Mouse (Mus musculus) ES-Bruce4 (cell line): ENCODE measurements around the gene Slc37a4. TPM values are rescaled to one million over a fixed set of nuclear protein-coding genes. Genes with fewer than 3 reads are reported as not detected.

ENCODE experiments used
- H3K27ac ChIP-seq: 2 replicates; pipeline ENCODE4 v1.5.1; 2012; ENCODE audit warnings: low read length, inconsistent platforms; ENCODE audit not compliant: insufficient read depth
- H3K27me3 ChIP-seq: 2 replicates; pipeline ENCODE4 v1.6.1; 2012; ENCODE audit warnings: mild to moderate bottlenecking, low read length, inconsistent platforms; ENCODE audit not compliant: control insufficient read depth, poor library complexity, insufficient read depth, severe bottlenecking
- H3K36me3 ChIP-seq: 2 replicates; pipeline ENCODE4 v1.6.1; 2012; ENCODE audit warnings: inconsistent platforms, mild to moderate bottlenecking, low read length, moderate library complexity; ENCODE audit not compliant: control insufficient read depth, poor library complexity, insufficient read depth, severe bottlenecking
- H3K4me1 ChIP-seq: one replicate; pipeline ENCODE4 v1.8.1; 2011; ENCODE audit warnings: low read length; ENCODE audit not compliant: control insufficient read depth, insufficient read depth
- H3K4me3 ChIP-seq: 2 replicates; pipeline ENCODE4 v1.5.1; 2011; ENCODE audit warnings: low read depth, mild to moderate bottlenecking, low read length
- H3K9ac ChIP-seq: 2 replicates; pipeline ENCODE4 v1.6.1; 2012; ENCODE audit warnings: low read depth, mild to moderate bottlenecking, inconsistent platforms; ENCODE audit not compliant: poor library complexity, severe bottlenecking
- H3K9me3 ChIP-seq: replicated peaks from 2 replicates; pipeline ENCODE4 v1.6.1; 2012; ENCODE audit warnings: mild to moderate bottlenecking, low read length, inconsistent platforms; ENCODE audit not compliant: control insufficient read depth, poor library complexity, insufficient read depth, severe bottlenecking
- CTCF ChIP-seq: IDR thresholded peaks from one replicate; pipeline ENCODE4 v1.8.1; 2011; ENCODE audit warnings: low read depth, low read length
- EP300 ChIP-seq: IDR thresholded peaks from 2 replicates; pipeline ENCODE4 v1.6.1; 2011; ENCODE audit warnings: low read depth, low read length; ENCODE audit not compliant: insufficient read depth
- POLR2A ChIP-seq: IDR thresholded peaks from one replicate; pipeline ENCODE4 v1.8.1; 2011; ENCODE audit warnings: low read length; ENCODE audit not compliant: insufficient read depth
- polyA plus RNA-seq: library from polyadenylated mRNA; stranded (reverse); fragments of >200 nt; gene quantifications from 2 replicates; pipeline ENCODE4 v1.2.4, GENCODE M21; 2011; ENCODE audit warnings: low read depth; ENCODE audit not compliant: missing spikeins, insufficient read depth, insufficient read length

The Slc37a4 gene
- polyA plus RNA-seq = 7.7 and 8.1 TPM in 2 replicates

DNA sequence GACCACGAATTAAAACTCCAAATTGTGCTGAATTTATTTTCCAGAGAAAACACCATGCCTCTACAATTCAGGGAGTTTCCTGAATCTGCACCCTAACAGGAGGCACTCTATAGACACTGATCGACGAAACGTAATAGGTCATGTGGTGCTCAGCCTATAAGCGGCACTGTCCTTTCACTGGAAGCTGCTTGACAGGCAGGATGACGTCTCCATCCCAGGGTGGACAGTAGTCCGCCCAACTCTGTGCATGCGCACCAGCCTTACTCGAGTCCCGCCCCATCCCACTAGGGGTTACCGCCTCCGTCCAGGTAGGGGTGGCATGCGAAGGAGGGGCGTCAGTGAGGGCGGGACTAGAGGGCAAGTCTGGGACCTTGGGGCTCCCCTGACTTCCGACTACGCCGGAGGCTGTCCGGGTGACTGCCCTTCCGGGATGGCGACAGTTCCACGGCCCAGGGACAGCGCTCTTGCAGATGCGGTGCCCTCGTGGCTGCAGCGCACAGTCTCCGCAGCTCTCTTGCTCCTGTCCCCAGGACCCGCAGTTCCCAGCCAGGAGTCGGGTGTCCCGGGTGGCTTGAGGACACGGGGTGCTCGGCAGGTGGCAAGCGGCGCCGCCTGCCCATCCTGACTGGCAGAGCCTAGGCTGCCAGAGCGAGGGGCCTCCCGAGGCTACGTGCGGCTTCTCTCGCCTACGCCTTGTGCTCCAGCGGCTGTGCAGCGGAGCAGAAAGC, at the start of gene Slc37a4:
Gene Slc37a4 (plus strand): TSS at position 169 of the 728 bp plus-strand sequence.
- Histone ChIP-seq H3K27me3 (no peaks in the 10 kb centered on the region), H3K27ac (no peak within 1 kb of the TSS), H3K4me3 (peak within 1 kb of the TSS; percentile 85), H3K9ac (peak within 1 kb of the TSS; percentile 56), H3K9me3 (no peaks in the 10 kb centered on the region), H3K36me3 (no peaks in the 10 kb centered on the region), H3K4me1 (no peaks in the 10 kb centered on the region)
- TF ChIP-seq POLR2A (no peak), CTCF (no peak), EP300 (0 out of 2 replicates have a peak, but pooled peaks have one; percentile 25)

DNA sequence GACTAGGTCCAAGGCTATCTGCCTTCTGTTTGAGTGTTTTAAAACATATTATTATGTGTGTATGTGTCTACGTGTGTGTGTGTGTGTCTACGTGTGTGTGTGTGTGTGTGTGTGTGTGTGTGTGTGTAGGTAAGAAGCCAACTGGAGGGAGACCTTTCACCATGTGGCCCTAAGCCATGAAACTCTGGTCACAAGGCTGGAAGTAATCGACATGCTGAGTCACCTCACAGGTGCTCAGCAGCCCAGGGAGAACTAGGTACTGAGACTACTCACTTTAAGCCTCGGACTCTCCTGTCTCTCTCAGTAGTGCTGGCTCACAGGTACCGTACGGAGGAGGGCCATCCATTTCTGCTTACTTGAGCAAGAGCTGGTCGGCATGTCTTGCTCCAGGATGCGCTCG, 49.5 kb upstream of the Slc37a4 start:
- Histone ChIP-seq H3K36me3 (peaks cover 10% of the 10 kb centered on the region), H3K9me3 (no peaks in the 10 kb centered on the region), H3K27ac (peak overlapping the region; percentile 82), H3K27me3 (no peaks in the 10 kb centered on the region), H3K4me1 (peaks cover 10% of the 10 kb centered on the region), H3K9ac (no peak overlapping the region), H3K4me3 (no peak overlapping the region)
- no peak for TF ChIP-seq EP300
- TF ChIP-seq CTCF = no peak
- no peak for TF ChIP-seq POLR2A

GRCm38 (mm10) chr9:44347621-44348020, 49.0 kb upstream of the Slc37a4 start:
- no peaks in the 10 kb centered on the region for H3K27me3 ChIP-seq
- no peak overlapping the region for H3K9ac ChIP-seq
- peaks cover 10% of the 10 kb centered on the region for H3K4me1 ChIP-seq
- TF ChIP-seq CTCF (no peak), EP300 (no peak)
- H3K36me3 ChIP-seq = peaks cover 10% of the 10 kb centered on the region
- H3K4me3 ChIP-seq = no peak overlapping the region
- H3K27ac ChIP-seq = peak overlapping the region; percentile 82
- no peaks in the 10 kb centered on the region for H3K9me3 ChIP-seq

DNA sequence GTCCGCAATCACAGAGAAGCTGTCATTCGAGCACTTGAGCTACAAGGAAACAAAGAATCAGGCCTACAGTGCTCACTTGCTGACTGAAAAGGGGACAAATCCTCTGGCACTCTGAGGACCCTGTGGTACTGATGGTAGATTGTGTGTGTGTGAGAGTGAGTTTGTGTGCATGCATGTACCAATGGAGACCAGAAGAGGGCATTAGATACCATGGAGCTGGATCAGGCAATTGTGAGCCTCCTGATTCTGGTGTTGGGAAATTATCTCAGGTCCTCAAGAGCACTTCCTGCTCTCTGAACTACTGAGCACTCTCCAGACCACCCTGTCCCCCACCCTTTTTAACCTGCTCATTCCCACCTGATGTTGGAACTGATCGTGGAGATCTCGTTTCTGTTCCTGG, 48.1 kb upstream of the Slc37a4 start:
- Histone ChIP-seq H3K27ac (0 out of 2 replicates have a peak overlapping the region, but pooled peaks have one; percentile 3), H3K9me3 (no peaks in the 10 kb centered on the region), H3K36me3 (peaks cover 10% of the 10 kb centered on the region), H3K9ac (no peak overlapping the region), H3K27me3 (no peaks in the 10 kb centered on the region), H3K4me1 (peaks cover 7% of the 10 kb centered on the region), H3K4me3 (no peak overlapping the region)
- TF ChIP-seq CTCF (no peak), EP300 (no peak), POLR2A (no peak)

- TF ChIP-seq POLR2A (no peak), CTCF (no peak)
- no peak overlapping the region for H3K9ac ChIP-seq
- H3K27me3 ChIP-seq = no peaks in the 10 kb centered on the region
- peaks cover 32% of the 10 kb centered on the region for H3K36me3 ChIP-seq
- H3K9me3 ChIP-seq = no peaks in the 10 kb centered on the region
- no peak overlapping the region for H3K4me3 ChIP-seq
- no peak overlapping the region for H3K27ac ChIP-seq
- peaks cover 5% of the 10 kb centered on the region for H3K4me1 ChIP-seq
These were observed 45.3 kb upstream of the Slc37a4 start for GRCm38 (mm10) chr9:44351396-44351795.

- Histone ChIP-seq H3K9ac (no peak overlapping the region), H3K27me3 (no peaks in the 10 kb centered on the region), H3K4me1 (peaks cover 2% of the 10 kb centered on the region), H3K9me3 (no peaks in the 10 kb centered on the region), H3K27ac (no peak overlapping the region), H3K4me3 (peak overlapping the region; percentile 22), H3K36me3 (peaks cover 32% of the 10 kb centered on the region)
- TF ChIP-seq EP300 (no peak), POLR2A (no peak), CTCF (no peak)
These were observed 44.3 kb upstream of the Slc37a4 start for GRCm38 (mm10) chr9:44352337-44352736.
